ENCODE assay signal across 9 mouse cellular contexts in the genomic region with DNA sequence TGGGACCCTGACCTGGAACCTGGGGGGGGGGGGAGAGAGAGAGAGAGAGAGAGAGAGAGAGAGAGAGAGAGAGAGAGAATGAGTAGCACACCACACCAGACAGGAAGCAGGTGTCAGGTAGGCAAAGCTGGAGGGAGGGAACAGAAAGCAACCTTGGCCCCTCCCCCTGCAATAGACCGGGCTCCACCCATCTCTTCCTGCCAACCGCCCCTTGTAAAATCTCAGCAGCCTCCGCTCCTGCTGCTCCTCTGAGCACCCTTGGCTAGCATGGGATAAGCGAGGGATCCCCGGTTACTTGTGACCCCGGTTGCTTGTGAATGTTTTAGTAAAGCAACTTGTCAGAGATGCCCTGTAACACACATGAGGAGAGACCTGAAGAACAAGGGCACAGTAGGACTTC.
A peak's percentile ranks its signal among the peaks of the same experiment; 100 is the strongest.
DNase-seq lines count a peak whose midpoint lies in the region; ATAC-seq and TF ChIP-seq lines count a peak whose summit lies in the region.
"Had no signal": no experiment of that assay in that cellular context is flagged by ENCODE, and none has a peak within 500 bp of the region (broad histone marks: within the 10 kb centered on the region; RNA-seq: fewer than 3 reads in every experiment).

No protein-coding gene starts in this region.

- no peak overlapping the region for H3K9ac ChIP-seq in kidney, embryonic 15.5 days
- no peak overlapping the region for H3K9ac ChIP-seq in limb, embryonic 15.5 days
- H3K9ac ChIP-seq in stomach, postnatal 0 days (ENCODE audit: low read length) = no peak overlapping the region
- H3K9ac ChIP-seq: liver, embryonic 15.5 days had no signal

- peaks cover 13% of the 10 kb centered on the region for H3K4me1 ChIP-seq in kidney, embryonic 15.5 days
- H3K4me1 ChIP-seq in limb, embryonic 15.5 days = peaks cover 14% of the 10 kb centered on the region
- H3K4me1 ChIP-seq in stomach, postnatal 0 days (replicated peaks; ENCODE audit: control insufficient read depth, insufficient read depth) = 0 out of 2 replicates have a peak, but pooled peaks cover 2% of the 10 kb centered on the region

- no peak overlapping the region for H3K27ac ChIP-seq in kidney, embryonic 15.5 days
- no peak overlapping the region for H3K27ac ChIP-seq in limb, embryonic 15.5 days
- H3K27ac ChIP-seq in stomach, postnatal 0 days (replicated peaks) = no peak overlapping the region
- H3K27ac ChIP-seq: liver, embryonic 15.5 days had no signal

- DNase-seq in kidney, adult 9 months = no peak
- peak; percentile 39 for DNase-seq in embryo, embryonic 11 days
- peak; percentile 62 for DNase-seq in stomach, postnatal 0 days (ENCODE audit: low spot score)
- DNase-seq in urinary bladder, postnatal 10 days (ENCODE audit: low spot score) = no peak
- DNase-seq in adrenal gland, adult (ENCODE audit: inconsistent age in 2 of 2, low spot score in 1 of 2) = no peak

- no peak for TF ChIP-seq CTCF in stomach, postnatal 0 days (IDR thresholded peaks at IDR 0.05; ENCODE audit: low read depth)

- H3K27me3 ChIP-seq in kidney, embryonic 15.5 days = no peaks in the 10 kb centered on the region
- no peaks in the 10 kb centered on the region for H3K27me3 ChIP-seq in limb, embryonic 15.5 days
- H3K27me3 ChIP-seq in stomach, postnatal 0 days (ENCODE audit: control insufficient read depth, insufficient read depth, low read length) = no peaks in the 10 kb centered on the region
- H3K27me3 ChIP-seq: liver, embryonic 15.5 days had no signal

- 3% methylated on average over 6 of the region's 6 CpGs for WGBS in kidney, embryonic 15.5 days
- 3% methylated on average over 6 of the region's 6 CpGs for WGBS in limb, embryonic 15.5 days
- 11% methylated on average over 6 of the region's 6 CpGs for WGBS in stomach, postnatal 0 days

- no peak for TF ChIP-seq EP300 in stomach, postnatal 0 days (optimal IDR thresholded peaks at IDR 0.05)

- no peaks in the 10 kb centered on the region for H3K9me3 ChIP-seq in kidney, embryonic 15.5 days (replicated peaks)
- no peaks in the 10 kb centered on the region for H3K9me3 ChIP-seq in limb, embryonic 15.5 days
- no peaks in the 10 kb centered on the region for H3K9me3 ChIP-seq in stomach, postnatal 0 days (ENCODE audit: control insufficient read depth, low read length)
- H3K9me3 ChIP-seq: liver, embryonic 15.5 days had no signal

- no peaks in the 10 kb centered on the region for H3K36me3 ChIP-seq in kidney, embryonic 15.5 days
- H3K36me3 ChIP-seq in limb, embryonic 15.5 days = no peaks in the 10 kb centered on the region
- no peaks in the 10 kb centered on the region for H3K36me3 ChIP-seq in stomach, postnatal 0 days (ENCODE audit: control insufficient read depth, insufficient read depth, low read length)
- H3K36me3 ChIP-seq: liver, embryonic 15.5 days had no signal

- no peak overlapping the region for H3K4me3 ChIP-seq in kidney, embryonic 15.5 days (replicated peaks)
- peak overlapping the region; percentile 19; the same call in 1 of the 2 replicates for H3K4me3 ChIP-seq in limb, embryonic 15.5 days
- no peak overlapping the region for H3K4me3 ChIP-seq in stomach, postnatal 0 days (ENCODE audit: low read depth, low read length)
- H3K4me3 ChIP-seq: liver, embryonic 15.5 days had no signal

- peak overlapping the region; percentile 39 for H3K4me2 ChIP-seq in kidney, embryonic 15.5 days
- peak overlapping the region; percentile 35 for H3K4me2 ChIP-seq in limb, embryonic 15.5 days
- no peak overlapping the region for H3K4me2 ChIP-seq in stomach, postnatal 0 days (replicated peaks; ENCODE audit: low read depth)
- H3K4me2 ChIP-seq: liver, embryonic 15.5 days had no signal

- peak; percentile 58; the same call in 1 of the 2 replicates for ATAC-seq in kidney, embryonic 15.5 days (replicated peaks; ENCODE audit: low FRiP score)
- ATAC-seq in limb, embryonic 15.5 days (ENCODE audit: insufficient number of reproducible peaks, low FRiP score, low TSS enrichment, low read depth) = no peak
- peak; percentile 57; the same call in 1 of the 2 replicates for ATAC-seq in stomach, postnatal 0 days (ENCODE audit: low FRiP score, low TSS enrichment)
- no peak for ATAC-seq in cerebellum, adult (ENCODE audit: insufficient number of reproducible peaks, low FRiP score, low TSS enrichment)

Comparison
In these comparisons a context has a peak if more than half of its experiments do, and no peak if none do; other contexts are left out.
1. ATAC-seq: peak in kidney, embryonic 15.5 days (single experiment) and stomach, postnatal 0 days (single experiment); none in limb, embryonic 15.5 days (single experiment) and cerebellum, adult (single experiment).
2. DNase-seq: peak in embryo, embryonic 11 days (single experiment) and stomach, postnatal 0 days (single experiment); none in kidney, adult 9 months (single experiment), urinary bladder, postnatal 10 days (single experiment) and adrenal gland, adult (0 of 2).